Mouse (Mus musculus) megakaryocyte-erythroid progenitor cell, adult 5 weeks (primary cell): Measurements from ENCODE around the gene 1700066M21Rik. TPM values are rescaled to one million over a fixed set of nuclear protein-coding genes. Genes with fewer than 3 reads are reported as not detected.

Source experiments
- polyA plus RNA-seq: library from polyadenylated mRNA; stranded (reverse); fragments of >175 nt; gene quantifications from 2 replicates; pipeline ENCODE4 v1.2.3, GENCODE M21; 2012

Gene 1700066M21Rik
- polyA plus RNA-seq, result 6.9 and 14.2 TPM in 2 replicates

DNA sequence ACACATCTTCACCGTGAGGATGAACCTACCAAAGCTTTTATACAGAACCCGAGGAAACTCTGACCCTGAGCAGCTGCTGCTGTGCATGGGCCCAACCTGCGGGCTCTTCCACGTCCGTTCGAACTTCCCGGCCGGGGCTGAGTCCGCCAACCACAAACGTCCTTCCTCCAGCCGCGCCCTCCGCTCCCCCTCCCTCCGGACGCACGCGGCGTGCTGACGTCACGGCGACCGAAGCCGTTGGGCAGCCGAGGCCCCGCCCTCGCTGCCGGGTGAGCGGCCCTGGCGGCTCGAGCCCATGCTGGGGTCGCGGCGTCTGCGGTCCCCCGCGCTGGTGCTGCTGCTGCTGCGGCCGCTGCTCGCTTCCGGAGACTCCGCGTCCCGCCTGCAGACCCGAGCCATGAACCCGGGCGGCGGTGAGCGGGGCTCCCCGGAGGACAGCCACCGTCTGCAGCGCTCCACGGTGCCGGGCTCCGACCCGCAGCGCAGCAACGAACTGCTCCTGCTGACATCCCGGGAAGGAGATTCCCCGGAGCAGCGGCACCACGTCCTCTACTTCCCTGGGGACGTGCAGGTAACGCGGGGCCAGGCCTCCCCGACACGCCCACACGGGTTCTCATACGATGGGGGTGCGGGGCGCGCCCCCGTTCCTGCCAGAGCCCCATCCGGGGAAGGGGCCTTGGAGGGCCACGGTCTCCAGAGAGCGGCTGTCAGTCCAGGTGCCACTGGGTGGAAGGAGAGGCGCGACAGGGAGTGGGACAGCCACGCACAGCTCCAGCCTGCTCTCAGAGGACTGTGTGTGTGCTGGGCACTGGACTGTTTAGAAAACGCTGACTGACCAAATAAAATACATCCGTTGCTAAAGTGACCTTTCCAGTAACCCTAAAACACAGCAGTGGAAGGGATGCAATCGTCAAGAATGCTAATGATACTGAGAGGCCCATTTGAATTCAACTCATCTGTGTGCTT is at the start of gene 1700066M21Rik:
TSS of gene 1700066M21Rik (plus strand) at position 245 of the 966 bp plus-strand sequence.

DNA sequence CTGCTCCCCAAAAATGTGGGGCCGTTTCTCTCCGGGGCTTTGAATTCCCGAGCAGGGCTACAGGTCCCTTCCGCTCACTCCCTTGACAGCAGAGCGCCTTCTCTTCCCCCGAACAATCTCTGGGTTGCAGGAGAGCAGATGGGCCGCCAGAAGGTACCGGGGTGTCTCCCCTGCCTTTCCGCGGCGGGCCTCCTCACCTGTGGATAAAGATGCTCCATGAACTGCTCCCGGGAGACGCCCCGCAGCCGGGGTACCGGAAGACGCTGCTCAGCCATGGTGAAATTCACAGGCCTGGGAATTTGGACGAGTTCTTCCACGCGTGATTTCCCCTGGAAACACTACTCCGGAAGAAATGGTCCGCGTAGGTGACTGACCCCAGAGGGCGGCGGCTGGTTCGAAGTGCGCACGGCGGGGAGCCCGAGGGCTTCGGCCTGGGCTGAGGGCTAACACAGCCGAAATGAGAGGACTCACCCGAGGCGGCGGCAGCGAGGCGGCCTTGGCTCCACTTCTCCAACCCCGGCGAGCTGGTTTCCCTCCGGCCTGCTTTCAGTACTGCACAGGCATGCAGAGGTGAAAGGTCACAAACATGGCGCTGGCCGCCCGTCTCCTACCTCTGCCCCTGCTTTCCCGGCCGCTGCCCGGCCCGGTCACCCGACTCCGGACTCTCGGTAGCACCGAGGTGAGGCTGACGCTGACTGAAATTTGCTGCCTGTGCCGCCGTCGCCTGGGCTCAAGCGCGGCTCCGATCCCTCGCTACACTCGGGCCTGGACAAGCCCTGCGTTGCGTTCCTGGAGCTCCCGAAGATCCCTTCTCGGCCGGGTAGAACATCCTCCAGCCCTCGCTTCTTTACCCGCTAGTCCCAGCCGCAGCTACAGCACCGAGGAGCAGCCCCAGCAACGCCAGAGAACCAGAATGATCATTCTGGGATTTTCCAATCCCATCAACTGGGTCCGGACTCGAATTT is 29.0 kb downstream of the 1700066M21Rik start, which contains the start of the genes Maip1 and Tyw5:
TSS of gene Maip1 (plus strand) at position 142 of the 965 bp plus-strand sequence.
TSS of gene Tyw5 (minus strand) at position 915 of the 965 bp plus-strand sequence.

Other genes with a start within 250 kb of the 1700066M21Rik start
- gene Maip1, start 28.7 kb downstream of the 1700066M21Rik start, polyA plus RNA-seq, result 16.6 and 18.8 TPM in 2 replicates
- gene Tyw5, start 29.5 kb downstream of the 1700066M21Rik start, polyA plus RNA-seq, result 2.0 and 3.2 TPM in 2 replicates